ENCODE assay signal across 8 mouse cellular contexts in the genomic region with DNA sequence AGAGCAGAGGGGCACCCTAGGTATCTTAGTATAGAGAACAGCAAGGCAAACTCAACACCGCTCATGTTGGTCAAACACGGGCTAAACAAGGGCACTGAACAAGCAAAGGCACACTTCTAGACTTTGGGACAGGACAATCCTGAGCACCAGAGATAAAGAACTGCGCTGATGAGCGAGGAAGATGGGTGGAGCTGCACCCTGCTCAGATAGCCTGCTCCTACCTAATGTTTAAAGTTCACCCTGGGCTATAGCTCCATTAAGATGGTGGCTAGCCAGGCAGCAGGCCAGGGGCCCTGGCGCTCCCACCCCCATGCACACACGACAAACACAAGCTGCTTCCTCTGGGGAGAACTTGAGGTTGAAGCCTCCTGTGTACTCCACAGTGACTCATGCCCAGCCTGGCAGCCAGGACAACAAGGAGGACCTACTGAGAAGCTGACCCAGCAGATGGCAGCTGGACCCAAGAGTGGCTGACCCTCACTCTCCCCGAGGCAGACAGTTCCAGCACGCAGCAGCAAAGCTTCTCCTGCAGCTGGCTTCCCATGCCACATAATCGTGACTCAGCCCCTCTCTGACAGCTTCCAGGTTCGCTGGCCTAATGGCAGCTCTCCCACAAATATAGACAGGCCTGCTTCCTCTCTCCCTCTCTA. TPM values are rescaled to one million over a fixed set of nuclear protein-coding genes. Genes with fewer than 3 reads are reported as not detected.
A peak's percentile ranks its signal among the peaks of the same experiment; 100 is the strongest.
DNase-seq lines count a peak whose midpoint lies in the region; ATAC-seq and TF ChIP-seq lines count a peak whose summit lies in the region.

No protein-coding gene starts in this region.

- H3K4me2 ChIP-seq in lung, postnatal 0 days (replicated peaks; ENCODE audit: low read depth, low read length), result no peak overlapping the region

- ATAC-seq in Patski, result peak; percentile 73
- peak; percentile 66 for ATAC-seq in lung, postnatal 0 days
- ATAC-seq in activated CD4-positive, CD25-positive, alpha-beta regulatory T cell, adult 4 months, result no peak

- 0 out of 2 replicates have a peak overlapping the region, but pooled peaks have one; percentile 30 for H3K27ac ChIP-seq in embryonic facial prominence, embryonic 10.5 days (replicated peaks)
- peak overlapping the region; percentile 66 for H3K27ac ChIP-seq in lung, postnatal 0 days (ENCODE audit: low read length)

- TF ChIP-seq EP300 in lung, postnatal 0 days (IDR thresholded peaks at IDR 0.05), result no peak

- no peak overlapping the region for H3K9ac ChIP-seq in lung, postnatal 0 days (replicated peaks; ENCODE audit: low read depth)

- no peaks in the 10 kb centered on the region for H3K27me3 ChIP-seq in Patski
- H3K27me3 ChIP-seq in embryonic facial prominence, embryonic 10.5 days (replicated peaks; ENCODE audit: low read depth, poor library complexity, severe bottlenecking), result peaks cover 3% of the 10 kb centered on the region
- no peaks in the 10 kb centered on the region for H3K27me3 ChIP-seq in lung, postnatal 0 days (replicated peaks; ENCODE audit: insufficient read depth, low read length)

- no peak overlapping the region for H3K4me3 ChIP-seq in embryonic facial prominence, embryonic 10.5 days
- no peak overlapping the region for H3K4me3 ChIP-seq in lung, postnatal 0 days (ENCODE audit: low read depth, low read length)

- DNase-seq in left cerebral cortex, adult 18-20 months (ENCODE audit: low spot score in 2 of 2), result peak; percentile 29 to 39
- no peak for DNase-seq in left cerebral cortex, adult 11 months (ENCODE audit: low spot score)
- DNase-seq in Patski (ENCODE audit: low read depth, low spot score), result peak; percentile 82
- no peak for DNase-seq in embryonic facial prominence, embryonic 10.5 days (ENCODE audit: low spot score)
- peak; percentile 62 for DNase-seq in heart, postnatal 4 days
- DNase-seq in lung, postnatal 0 days (ENCODE audit: low spot score), result peak; percentile 85
- DNase-seq in urinary bladder, postnatal 14 days (ENCODE audit: low spot score), result peak; percentile 62

- in situ Hi-C loops in Patski (cut with MboI; ENCODE audit: low pct_unique_long_range_greater_than_20kb), result no loop called here

- H3K36me3 ChIP-seq in embryonic facial prominence, embryonic 10.5 days (replicated peaks), result peaks cover 7% of the 10 kb centered on the region; the same call in 1 of the 2 replicates
- H3K36me3 ChIP-seq in lung, postnatal 0 days (ENCODE audit: insufficient read depth, low read length), result no peaks in the 10 kb centered on the region

- CTCF ChIA-PET in Patski (lab: Charles Lee), result interaction anchor here (0.8 to 1.6 kb wide), 6 partner anchors 10 to 78 kb away, joined by 3 to 5 read pairs (median 3); no protein-coding TSS in a partner anchor

- no peak for TF ChIP-seq CTCF in Patski (IDR thresholded peaks at IDR 0.05)
- TF ChIP-seq CTCF in lung, postnatal 0 days (IDR thresholded peaks at IDR 0.05), result 0 out of 2 replicates have a peak, but pooled peaks have one; percentile 16

- H3K4me1 ChIP-seq in embryonic facial prominence, embryonic 10.5 days, result peaks cover 45% of the 10 kb centered on the region
- H3K4me1 ChIP-seq in lung, postnatal 0 days (ENCODE audit: insufficient read depth, low read depth, low read length), result peaks cover 23% of the 10 kb centered on the region; the same call in 1 of the 2 replicates

- POLR2A ChIA-PET in Patski (lab: Charles Lee), result interaction anchor here (0.6 to 1.3 kb wide), 5 partner anchors 10 to 1062 kb away, joined by 3 to 8 read pairs (median 4); no protein-coding TSS in a partner anchor

- no peaks in the 10 kb centered on the region for H3K9me3 ChIP-seq in embryonic facial prominence, embryonic 10.5 days
- H3K9me3 ChIP-seq in lung, postnatal 0 days (ENCODE audit: low read length), result no peaks in the 10 kb centered on the region

- WGBS in embryonic facial prominence, embryonic 10.5 days, result 77% methylated on average over 10 of the region's 10 CpGs
- 45% methylated on average over 10 of the region's 10 CpGs for WGBS in lung, postnatal 0 days

RNA-seq across cellular contexts. Expression of gene Map3k14, which starts 21.1 kb away (rescaled TPM):
- 1 to 10 TPM; 5.7 to 5.9 TPM for total RNA-seq in left cerebral cortex, adult 18-20 months (2021)
- polyA plus RNA-seq in Patski (2021), result 16.8 TPM
- 3.1 and 3.2 TPM in 2 replicates for polyA plus RNA-seq in embryonic facial prominence, embryonic 10.5 days (2016; fragmentation: Nextera tagmentation; extraction: Ambion mirVana)
- 1 to 10 TPM; 2.7 to 3.4 TPM for total RNA-seq in heart, postnatal 4 days (2021)
- polyA plus RNA-seq in lung, postnatal 0 days (2015; fragmentation: Nextera tagmentation; extraction: Ambion mirVana), result 2.6 and 4.0 TPM in 2 replicates
- 10 to 100 TPM; 22.0 to 28.9 TPM for polyA plus RNA-seq in activated CD4-positive, CD25-positive, alpha-beta regulatory T cell, adult 4 months (2017; shearing (Covaris generic))

RNA-seq across cellular contexts. Expression of gene Spata32, which starts 28.0 kb away (rescaled TPM):
- total RNA-seq in left cerebral cortex, adult 18-20 months (2021), result 1 to 10 TPM; 1.5 to 1.8 TPM
- not detected for polyA plus RNA-seq in Patski (2021)
- polyA plus RNA-seq in embryonic facial prominence, embryonic 10.5 days (2016; fragmentation: Nextera tagmentation; extraction: Ambion mirVana), result not detected in 2 replicates
- not detected for total RNA-seq in heart, postnatal 4 days (2021)
- not detected in 2 replicates for polyA plus RNA-seq in lung, postnatal 0 days (2015; fragmentation: Nextera tagmentation; extraction: Ambion mirVana)
- not detected for polyA plus RNA-seq in activated CD4-positive, CD25-positive, alpha-beta regulatory T cell, adult 4 months (2017; shearing (Covaris generic))

RNA-seq across cellular contexts. Expression of gene 1700023F06Rik, which starts 37.8 kb away (rescaled TPM):
- 1 to 10 TPM; 1.8 to 2.0 TPM for total RNA-seq in left cerebral cortex, adult 18-20 months (2021)
- polyA plus RNA-seq in Patski (2021), result 0.17 TPM
- polyA plus RNA-seq in embryonic facial prominence, embryonic 10.5 days (2016; fragmentation: Nextera tagmentation; extraction: Ambion mirVana), result 0.47 and 0.49 TPM in 2 replicates
- not detected for total RNA-seq in heart, postnatal 4 days (2021)
- polyA plus RNA-seq in lung, postnatal 0 days (2015; fragmentation: Nextera tagmentation; extraction: Ambion mirVana), result 0.38 and 0.44 TPM in 2 replicates
- not detected for polyA plus RNA-seq in activated CD4-positive, CD25-positive, alpha-beta regulatory T cell, adult 4 months (2017; shearing (Covaris generic))

Comparison
In these comparisons a context has a peak if more than half of its experiments do, and no peak if none do; other contexts are left out.
1. DNase-seq: peak in left cerebral cortex, adult 18-20 months (2 of 2), Patski (single experiment), heart, postnatal 4 days (single experiment), lung, postnatal 0 days (single experiment) and urinary bladder, postnatal 14 days (single experiment); none in left cerebral cortex, adult 11 months (single experiment) and embryonic facial prominence, embryonic 10.5 days (single experiment).